Mouse (Mus musculus): ENCODE results near the gene Rps17.

GRCm38 (mm10) chr7:81342356-81343094, 2.5 kb downstream of the Rps17 start:
- TF ChIP-seq POLR2A (IDR thresholded peaks at IDR 0.05; ENCODE audit: low read depth, low read length) = no peak
- no peak for TF ChIP-seq CTCF (IDR thresholded peaks at IDR 0.05; ENCODE audit: extremely low read depth, insufficient read depth, insufficient read length, insufficient replicate concordance)

All from spleen, adult 2 months (tissue).